Mouse (Mus musculus) skeletal muscle tissue, adult 2 months (tissue): ENCODE data around the gene Pip5k1c.

Source experiments
- DNase-seq: peaks from one replicate; pipeline ENCODE4 v3.0.0-alpha.2; 2012; ENCODE audit warnings: low read depth, low spot score

Gene Pip5k1c

GRCm38 (mm10) chr10:81284189-81284588 is 8.6 kb upstream of the Pip5k1c start:
- no peak for DNase-seq

DNA sequence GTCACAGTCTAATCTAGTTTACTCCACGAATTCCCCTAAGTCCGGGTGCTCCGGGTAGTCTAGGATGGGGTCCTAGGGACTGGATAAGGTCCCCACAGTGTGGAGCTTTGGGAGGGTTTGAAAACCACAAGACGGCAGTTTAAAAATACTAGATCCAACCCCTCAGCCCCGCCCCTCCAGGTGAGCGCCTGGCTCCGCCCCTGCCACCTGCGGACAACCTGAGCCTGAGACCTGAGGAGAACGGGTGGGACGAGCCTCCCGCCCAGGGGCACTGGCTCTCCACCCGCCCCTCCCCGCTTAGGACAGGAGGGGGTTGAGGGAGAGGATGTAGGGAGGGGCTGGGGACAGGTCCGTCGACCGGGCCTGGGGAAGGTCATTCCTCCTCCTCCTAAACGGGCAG is 8.0 kb upstream of the Pip5k1c start:
- DNase-seq, result no peak

- DNase-seq, result peak; percentile 54
These were observed 6.9 kb upstream of the Pip5k1c start for GRCm38 (mm10) chr10:81285694-81286450.

DNA sequence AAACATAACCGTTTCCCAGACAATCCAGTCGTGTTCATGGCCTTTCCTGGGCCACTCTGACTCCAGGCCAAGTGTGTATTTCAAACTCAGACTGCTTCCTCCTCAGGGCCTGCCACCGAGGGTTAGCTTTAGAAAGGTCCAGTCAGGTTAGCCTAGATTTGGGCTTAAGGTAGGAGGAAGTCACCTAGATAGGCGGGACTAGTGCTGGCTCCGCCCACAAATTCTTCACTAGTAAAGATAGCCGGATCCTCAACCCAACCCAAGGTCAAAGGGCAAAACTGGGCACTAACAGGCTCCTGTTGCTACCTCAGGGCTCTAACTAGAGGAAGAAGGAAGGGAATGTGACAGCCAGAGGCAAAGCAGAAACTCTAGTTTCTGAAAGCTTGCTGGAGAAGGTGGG is 6.2 kb upstream of the Pip5k1c start:
- DNase-seq, result no peak

DNA sequence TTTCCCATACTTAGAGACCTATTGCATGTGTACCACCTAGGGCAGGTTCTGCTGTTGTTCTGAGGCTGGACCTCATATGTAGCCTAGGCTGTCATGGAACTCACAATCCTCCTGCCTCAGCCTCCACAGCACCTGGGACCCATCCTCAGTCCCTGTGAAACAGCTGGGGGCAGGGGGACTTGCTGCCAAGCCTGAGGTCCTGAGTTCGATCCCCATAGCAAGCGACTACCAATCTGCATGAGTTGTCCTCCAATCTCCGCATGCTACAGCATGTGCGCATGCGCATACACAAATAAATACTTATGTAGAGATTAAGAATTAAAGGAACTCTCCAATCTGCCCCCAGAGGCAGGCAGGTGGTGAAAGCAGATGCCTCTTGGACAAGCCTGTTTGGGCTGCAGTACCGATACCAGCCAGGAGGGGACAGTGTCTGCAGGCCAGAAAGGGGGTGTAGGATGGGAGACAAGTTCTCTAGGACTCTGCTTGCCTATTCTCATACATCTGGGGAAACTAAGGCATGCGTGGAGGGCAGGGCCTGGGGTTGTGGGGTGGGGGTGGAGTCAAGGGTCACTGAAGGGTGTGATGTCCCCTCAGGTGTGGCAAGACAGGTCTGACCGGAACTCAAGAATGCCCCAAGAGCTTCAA is 5.1 kb upstream of the Pip5k1c start:
- no peak for DNase-seq

GRCm38 (mm10) chr10:81288601-81289000 is 4.2 kb upstream of the Pip5k1c start:
- DNase-seq, result no peak

DNA sequence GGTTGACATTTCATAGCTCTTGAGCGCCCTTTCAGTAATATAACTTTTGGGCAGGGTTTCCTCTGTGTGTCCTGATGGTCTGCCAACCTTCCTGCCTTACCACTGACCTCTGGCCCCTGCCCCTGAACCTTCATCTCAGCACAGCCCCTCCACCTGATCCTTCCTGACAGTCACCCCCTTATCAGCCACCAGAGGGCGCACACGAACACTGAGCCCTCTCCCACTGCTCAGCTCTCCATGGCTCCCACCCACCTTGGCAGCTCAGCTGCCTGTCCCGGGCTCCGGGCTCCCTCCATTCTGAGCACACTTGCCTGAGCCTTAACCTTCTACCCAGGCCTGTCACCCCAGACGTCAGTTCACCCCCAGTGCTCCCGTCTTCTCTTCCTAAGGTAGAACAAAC is 3.5 kb upstream of the Pip5k1c start:
- DNase-seq, result peak; percentile 57

- no peak for DNase-seq
These were observed 3.0 kb upstream of the Pip5k1c start for GRCm38 (mm10) chr10:81289811-81290210.

DNA sequence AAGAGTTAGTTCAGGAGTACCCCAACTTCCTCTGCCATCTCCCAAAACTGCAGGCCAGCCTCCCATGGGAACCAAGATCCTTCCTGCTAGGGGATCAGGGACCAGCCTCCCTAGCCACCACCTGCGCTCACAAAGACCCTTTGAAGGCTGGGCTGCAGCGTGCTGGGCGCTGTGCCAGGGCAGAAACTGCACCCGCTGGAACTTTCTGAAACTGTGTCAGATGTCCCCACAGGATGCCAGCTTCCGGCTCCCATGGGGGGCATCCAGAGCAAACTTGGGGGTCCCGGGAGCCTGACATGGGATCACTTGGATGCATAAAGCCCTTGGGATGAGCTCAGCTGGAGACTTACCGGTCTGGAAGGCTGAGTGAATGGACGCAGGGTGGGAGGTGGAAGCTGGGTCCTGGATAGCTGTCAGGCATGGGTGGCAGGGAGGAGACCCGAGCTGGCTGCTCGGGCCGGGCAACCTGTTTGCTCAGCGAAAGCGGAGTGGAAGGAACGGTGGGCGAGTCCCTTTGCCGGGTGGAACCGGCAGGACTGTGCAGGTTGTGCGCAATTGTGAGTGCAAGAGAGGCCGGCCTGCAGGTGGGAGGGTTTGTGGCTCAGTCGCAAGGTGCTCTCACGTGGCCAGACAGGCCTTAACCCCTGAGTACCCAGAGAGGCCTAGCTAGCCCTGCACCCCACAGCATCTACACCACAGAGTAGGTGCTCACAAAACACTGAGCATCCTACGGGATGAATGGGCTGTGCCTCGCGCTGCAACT is 1.9 kb upstream of the Pip5k1c start:
- no peak for DNase-seq

DNA sequence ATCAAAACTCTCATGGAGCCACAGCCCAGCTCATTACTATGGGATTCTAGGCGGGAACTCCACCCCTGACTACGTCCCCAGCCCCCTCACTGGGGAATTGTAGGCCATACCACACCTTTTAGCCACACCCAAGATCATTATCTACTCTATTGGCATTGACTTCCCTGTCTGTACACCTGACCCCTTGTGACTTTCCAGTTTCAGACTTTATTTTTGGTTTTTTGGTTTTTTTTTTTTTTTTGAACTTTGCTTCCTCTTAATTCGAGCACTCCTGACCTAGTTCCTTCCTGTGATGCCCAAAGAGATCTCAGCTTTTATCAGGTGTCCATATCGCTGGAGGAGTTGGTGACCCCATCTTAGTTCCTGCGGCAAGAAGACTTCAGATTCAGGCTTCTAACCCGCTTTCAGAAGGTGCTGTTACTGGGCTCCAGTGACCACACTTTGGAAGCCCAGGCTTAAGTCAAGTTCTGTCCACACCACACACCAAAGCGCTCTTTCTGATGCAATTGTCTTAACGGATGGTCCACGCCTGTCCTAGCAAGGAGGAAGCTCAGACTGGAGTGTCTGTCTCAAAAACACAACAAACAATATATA is 1.2 kb upstream of the Pip5k1c start, which contains the start of gene Tjp3:
Gene Tjp3 (minus strand): TSS at position 71 of the 594 bp plus-strand sequence.
- no peak for DNase-seq

DNA sequence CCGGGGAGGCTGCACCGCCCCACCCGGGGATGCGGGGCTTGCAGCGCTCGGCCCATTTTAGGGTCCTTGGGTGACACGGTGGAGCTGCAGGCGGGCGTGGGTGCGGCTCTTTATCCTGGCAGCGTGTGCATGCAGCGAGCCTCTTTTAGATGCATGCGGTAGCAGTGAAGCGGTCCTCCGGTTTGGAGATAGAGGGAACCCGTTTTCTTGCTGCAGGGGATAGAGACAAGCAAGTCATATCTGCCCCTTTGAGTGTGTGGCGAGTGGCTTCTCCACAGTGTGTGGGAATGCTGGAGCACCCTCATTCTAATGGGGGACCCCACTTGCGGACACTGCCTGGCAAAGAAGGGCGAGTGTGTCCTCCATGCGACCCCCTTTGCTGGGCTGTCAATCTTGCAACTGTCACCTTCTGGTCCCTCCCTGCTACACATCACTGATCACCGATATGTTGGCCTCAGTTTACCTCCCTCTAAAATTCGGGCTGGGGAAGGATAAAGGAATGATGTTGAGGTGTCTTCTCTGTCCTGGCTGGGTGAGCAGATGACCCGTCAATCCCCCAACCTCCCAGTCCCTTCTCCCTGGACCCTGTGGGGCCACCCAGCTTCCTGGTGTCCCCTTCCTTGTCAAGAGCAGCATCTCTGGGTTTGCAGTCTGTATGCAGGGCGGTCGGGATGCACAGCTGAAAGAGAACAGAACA is 719 bp downstream of the Pip5k1c start:
- no peak for DNase-seq

- no peak for DNase-seq
These were observed 1.7 kb downstream of the Pip5k1c start for GRCm38 (mm10) chr10:81294442-81294841.

GRCm38 (mm10) chr10:81295185-81295584 is 2.4 kb downstream of the Pip5k1c start:
- DNase-seq, result no peak

- DNase-seq, result no peak
These were observed 4.5 kb downstream of the Pip5k1c start for GRCm38 (mm10) chr10:81297246-81297645.

GRCm38 (mm10) chr10:81297845-81298244 is 5.1 kb downstream of the Pip5k1c start:
- peak; percentile 61 for DNase-seq

DNA sequence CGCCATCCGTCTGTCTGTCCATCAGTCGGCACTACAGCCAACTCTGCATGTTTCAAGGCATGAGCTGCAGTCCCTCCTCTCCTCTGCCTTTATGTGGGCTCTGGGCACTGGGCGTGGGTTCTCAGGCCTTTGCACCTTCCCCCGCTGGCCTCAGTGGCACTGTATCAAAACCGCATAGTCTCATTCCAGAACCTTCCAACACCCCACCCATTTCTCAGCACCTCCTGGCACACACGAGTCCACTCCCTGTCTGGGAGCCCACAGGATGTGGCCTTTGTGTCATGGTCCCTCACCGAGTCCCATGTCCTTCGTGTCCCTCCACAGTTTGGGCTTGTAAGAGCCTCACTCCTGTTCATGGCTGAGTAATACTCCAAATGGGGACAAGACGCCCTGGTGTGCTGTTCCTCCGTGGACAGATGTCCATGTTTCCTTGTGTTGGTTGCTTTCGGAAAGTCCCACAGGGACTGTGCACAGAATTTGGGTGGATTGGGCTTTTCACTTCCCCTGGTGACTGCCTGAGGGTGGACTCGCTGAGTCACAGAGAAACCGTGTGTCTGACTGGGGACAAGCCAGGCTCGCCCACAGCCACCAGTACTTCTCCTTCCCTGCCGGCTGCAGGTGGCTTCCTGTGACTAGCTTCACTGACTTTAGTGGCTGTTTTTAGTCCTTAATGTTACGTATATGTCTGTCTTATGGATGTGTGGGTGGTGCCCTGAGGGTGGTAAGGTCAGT is 5.8 kb downstream of the Pip5k1c start:
- DNase-seq, result peak; percentile 55

GRCm38 (mm10) chr10:81299585-81300351 is 7.0 kb downstream of the Pip5k1c start:
- no peak for DNase-seq

- DNase-seq, result no peak
These were observed 7.7 kb downstream of the Pip5k1c start for GRCm38 (mm10) chr10:81300352-81300907.

- no peak for DNase-seq
These were observed 8.6 kb downstream of the Pip5k1c start for GRCm38 (mm10) chr10:81301321-81301720.

DNA sequence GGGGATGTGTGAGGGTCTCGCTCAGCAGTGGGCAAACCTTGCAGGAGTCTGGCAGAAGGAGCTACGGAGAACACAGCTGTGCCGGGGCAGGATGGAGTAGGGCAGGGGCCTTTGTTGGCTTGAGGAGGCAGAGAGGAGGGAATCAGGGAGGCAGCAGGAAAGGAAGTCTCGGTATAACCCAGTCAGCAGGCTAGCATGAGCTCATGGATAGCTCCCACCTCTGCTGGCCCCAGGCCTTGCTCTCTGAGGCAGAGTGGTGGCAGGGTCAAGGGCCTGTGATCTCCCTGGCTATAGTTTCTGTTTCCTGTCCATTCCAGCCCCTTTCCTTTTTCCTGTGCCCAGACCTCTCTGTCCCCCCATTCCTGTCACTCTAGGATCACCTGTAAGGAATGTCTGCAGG is 9.5 kb downstream of the Pip5k1c start:
- DNase-seq, result no peak
